Mouse (Mus musculus) urinary bladder, postnatal 0 days (tissue): ENCODE measurements around the gene Mrgbp. TPM values are rescaled to one million over a fixed set of nuclear protein-coding genes. Genes with fewer than 3 reads are reported as not detected.

Experiments used
- polyA plus RNA-seq: library from polyadenylated mRNA; unstranded; fragments of >200 nt; fragmentation: Nextera tagmentation; extraction: Ambion mirVana; gene quantifications from 2 replicates; pipeline ENCODE4 v1.2.1, GENCODE M21; 2015

The Mrgbp gene
- polyA plus RNA-seq: 13.4 and 15.2 TPM in 2 replicates

DNA sequence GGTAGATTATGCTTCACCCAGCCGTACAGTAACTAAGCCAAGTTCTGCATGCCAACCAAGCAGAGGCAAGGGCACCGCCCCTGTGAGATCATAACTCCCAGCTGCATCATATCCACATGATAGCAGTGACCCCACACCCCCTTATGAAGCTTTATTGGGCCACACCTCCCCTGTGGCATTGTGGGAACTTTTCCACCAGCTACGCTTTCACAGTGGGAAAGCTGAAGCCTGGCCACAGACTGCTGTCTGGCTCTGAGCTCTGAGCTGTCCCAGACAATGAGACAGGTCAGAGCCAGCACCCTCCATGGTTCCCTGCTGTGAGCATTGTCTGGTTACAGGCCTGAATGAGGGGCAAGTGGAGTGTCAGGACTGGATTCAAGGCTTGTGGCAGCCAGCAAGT lies at the start of gene Mrgbp:
TSS of gene Mrgbp (plus strand) at position 303 of the 400 bp plus-strand sequence.

DNA sequence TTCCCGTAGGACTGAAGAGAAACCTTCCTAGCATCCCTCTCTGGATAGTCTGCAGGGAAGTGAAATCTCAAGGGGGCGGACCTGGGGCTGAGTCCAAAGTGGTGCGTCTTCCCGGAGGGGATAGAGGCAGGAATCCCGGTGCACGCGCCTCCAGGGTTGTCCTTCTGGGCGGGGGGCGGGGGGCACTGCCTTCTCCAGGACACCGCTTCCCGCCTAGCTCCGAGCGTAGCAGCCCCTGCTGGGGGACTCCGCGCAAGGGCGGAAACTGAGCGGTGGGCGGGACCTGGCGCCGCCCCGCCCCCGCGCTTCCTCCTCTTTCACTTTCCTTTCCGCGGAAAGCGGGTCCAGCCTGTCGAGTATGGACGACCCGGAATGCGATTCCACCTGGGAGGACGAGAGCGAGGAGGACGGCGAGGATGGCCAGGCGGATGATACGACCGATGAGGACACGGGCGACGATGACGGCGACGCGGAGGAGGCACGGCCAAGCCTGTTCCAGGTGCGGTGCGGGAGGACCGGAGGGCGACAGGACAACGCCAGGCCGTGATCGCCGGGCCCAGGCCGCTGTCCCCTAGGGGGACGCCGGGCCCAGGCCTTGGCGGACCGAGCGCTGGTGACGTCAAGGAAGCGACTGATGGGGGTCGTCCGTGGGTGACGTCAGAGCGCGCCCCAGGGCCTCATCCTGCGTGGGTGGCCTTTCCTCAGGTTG lies 8.2 kb downstream of the Mrgbp start, which contains the start of gene Ogfr:
TSS of gene Ogfr (plus strand) at position 123 of the 709 bp plus-strand sequence.

DNA sequence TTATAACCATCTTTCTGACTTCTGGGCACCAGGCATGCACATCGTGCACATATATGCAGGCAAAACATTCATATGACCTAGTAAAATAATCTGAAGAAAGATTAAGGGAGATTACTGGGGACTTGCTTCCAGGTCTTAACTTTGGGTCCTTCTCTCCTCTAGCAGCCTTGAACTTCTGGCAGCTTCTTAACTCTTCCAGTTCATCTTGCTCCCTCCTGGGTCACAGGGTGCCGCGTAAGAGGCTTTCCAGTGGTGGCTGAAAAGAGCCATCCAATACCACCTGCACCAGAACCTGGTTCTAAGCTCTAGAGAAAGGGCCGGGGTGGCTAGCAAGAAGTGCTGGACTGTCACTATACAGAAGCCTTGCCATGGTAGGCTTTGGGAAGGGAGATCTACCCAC lies 16.4 kb downstream of the Mrgbp start, which contains the start of gene Col9a3:
TSS of gene Col9a3 (plus strand) at position 301 of the 400 bp plus-strand sequence.

Other genes starting within 250 kb of the Mrgbp start
- gene Gata5, start 246.6 kb upstream of the Mrgbp start, polyA plus RNA-seq: 12.0 and 13.4 TPM in 2 replicates
- gene Slco4a1, start 125.1 kb upstream of the Mrgbp start, polyA plus RNA-seq: 1.1 TPM in 2 replicates
- gene Ntsr1, start 81.3 kb upstream of the Mrgbp start, polyA plus RNA-seq: 0.30 and 0.46 TPM in 2 replicates
- 31.5 and 33.5 TPM in 2 replicates for gene Ogfr, start 7.9 kb downstream of the Mrgbp start, polyA plus RNA-seq
- gene Col9a3, start 16.5 kb downstream of the Mrgbp start, polyA plus RNA-seq: 4.9 and 6.7 TPM in 2 replicates
- 0.15 and 0.28 TPM in 2 replicates for gene Tcfl5, start 61.4 kb downstream of the Mrgbp start, polyA plus RNA-seq
- gene Dido1, start 128.7 kb downstream of the Mrgbp start, polyA plus RNA-seq: 11.2 and 12.7 TPM in 2 replicates
- gene Gid8, start 128.8 kb downstream of the Mrgbp start, polyA plus RNA-seq: 51.8 and 56.6 TPM in 2 replicates
- 3.4 and 3.7 TPM in 2 replicates for gene Slc17a9, start 144.0 kb downstream of the Mrgbp start, polyA plus RNA-seq
- not detected in 2 replicates for gene Bhlhe23, start 195.6 kb downstream of the Mrgbp start, polyA plus RNA-seq